Mouse (Mus musculus) erythroblast, embryonic 14.5 days (primary cell): ENCODE measurements around the gene Wfikkn2.

Experiments
- GATA1 ChIP-seq: IDR thresholded peaks from 2 replicates; pipeline ENCODE4 v1.6.1; 2012; ENCODE audit warnings: low read length, inconsistent platforms, mixed read lengths
- TAL1 ChIP-seq: IDR thresholded peaks from 3 replicates; pipeline ENCODE4 v1.6.1; 2012; ENCODE audit warnings: low read length, inconsistent platforms, mixed read lengths

GRCm38 (mm10) chr11:94272960-94273927 lies 27.4 kb upstream of the Wfikkn2 start:
- TF ChIP-seq GATA1 (no peak), TAL1 (no peak)
